Mouse (Mus musculus) left cerebral cortex, adult 18-20 months (tissue): ENCODE data around the gene Zrsr1. TPM values are rescaled to one million over a fixed set of nuclear protein-coding genes. Genes with fewer than 3 reads are reported as not detected.

Experiments
- DNase-seq, 2 experiments: peaks; one replicate each; pipeline ENCODE4 v3.0.0; 2021 to 2022; ENCODE audit warnings: low spot score in 2 of 2, mixed read lengths in 1 of 2
- long read RNA-seq, 2 experiments: library from polyadenylated mRNA; stranded (forward); transcript quantifications; one replicate each; pipeline ENCODE4 v2.0.0; 2021
- total RNA-seq, 2 experiments: library from RNA; stranded (reverse); gene quantifications; 2 replicates each; pipeline ENCODE4 v1.2.3; 2021

Zrsr1 gene
- 10 to 100 TPM; 70.9 to 72.5 TPM for total RNA-seq
- long read RNA-seq, experiment 1, full-length matches to known transcripts: 77 of 78 reads
- long read RNA-seq, experiment 1, partial matches to known transcripts: 0 of 78 reads
- long read RNA-seq, experiment 1, other reads (novel, unspliced or antisense): 1 of 78 reads
- long read RNA-seq, experiment 2, full-length matches to known transcripts: 43 of 44 reads
- long read RNA-seq, experiment 2, partial matches to known transcripts: 0 of 44 reads
- long read RNA-seq, experiment 2, other reads (novel, unspliced or antisense): 1 of 44 reads

- DNase-seq: peak; percentile 73 to 76
Observed at GRCm38 (mm10) chr11:22971835-22972709, at the start of gene Zrsr1. Gene Zrsr1 (plus strand): TSS chr11:22972005.

DNA sequence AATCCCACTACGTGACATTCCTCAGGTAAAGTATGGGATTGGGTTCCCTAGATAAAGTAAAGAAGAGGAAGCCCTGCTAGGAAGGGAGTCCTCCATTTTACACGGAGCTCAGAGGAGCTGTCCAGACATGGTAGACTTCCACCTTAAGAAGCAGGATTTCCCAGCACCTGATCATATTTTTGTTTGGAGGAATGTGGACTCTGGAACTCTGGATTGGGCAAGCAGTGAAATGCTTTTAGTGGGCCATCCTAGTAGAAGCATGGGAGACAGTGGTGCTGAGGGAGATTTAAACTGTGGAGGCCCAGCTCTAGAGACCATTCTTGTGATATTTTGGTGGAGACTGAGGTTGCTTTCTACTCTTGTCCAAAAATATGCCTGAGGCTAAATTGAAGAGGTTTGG, 49.3 kb upstream of the Zrsr1 start:
- DNase-seq: no peak

DNA sequence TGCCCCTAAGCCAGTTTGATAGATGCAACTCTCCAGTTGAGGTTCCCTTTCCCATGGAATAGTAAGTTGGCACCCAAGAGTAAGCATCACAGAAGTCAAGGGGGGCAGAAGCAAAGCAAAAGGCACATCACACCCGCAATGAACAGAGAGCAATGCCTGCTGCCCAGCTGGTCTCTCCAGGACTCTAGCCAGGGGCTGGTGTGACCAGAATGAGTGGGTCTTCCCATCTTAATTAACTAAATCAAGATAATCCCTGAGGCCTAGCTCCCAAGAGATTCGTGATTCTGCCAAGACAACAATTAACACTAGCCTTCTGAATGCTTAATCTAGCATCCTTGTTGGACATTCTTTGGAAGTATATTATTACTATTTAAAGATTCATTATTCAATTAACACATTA, 48.2 kb upstream of the Zrsr1 start:
- no peak for DNase-seq

DNA sequence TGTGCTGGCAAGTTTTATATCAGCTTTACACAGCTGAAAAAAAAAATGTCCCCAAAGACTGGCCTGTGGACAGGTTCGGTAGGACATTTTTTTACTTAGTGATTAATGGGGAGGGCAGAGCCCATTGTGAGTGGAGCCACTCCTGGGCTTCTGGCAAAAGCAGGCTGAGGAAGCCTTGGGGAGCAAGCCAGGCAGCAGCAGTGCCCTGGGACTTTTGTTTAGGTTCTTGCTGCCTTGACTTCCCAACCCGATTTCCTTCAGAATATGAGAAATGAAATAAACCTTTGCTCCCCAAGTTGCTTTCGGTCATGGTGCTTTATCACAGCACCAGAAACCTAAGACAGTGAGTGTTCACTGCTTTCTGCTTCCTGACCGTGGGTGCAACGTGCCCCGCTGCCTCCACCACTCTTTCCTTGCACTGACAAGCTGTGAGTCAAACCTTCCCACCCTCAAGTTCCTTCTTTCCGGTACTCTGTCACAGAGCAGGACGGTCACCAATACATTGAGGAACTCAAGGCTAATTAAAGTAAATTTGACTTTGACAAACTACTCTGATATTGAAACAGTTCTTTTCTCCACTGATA, 43.1 kb upstream of the Zrsr1 start:
- DNase-seq: no peak

- DNase-seq: no peak
Observed at GRCm38 (mm10) chr11:22930129-22930528, 41.7 kb upstream of the Zrsr1 start.

GRCm38 (mm10) chr11:22931320-22931905, 40.4 kb upstream of the Zrsr1 start:
- DNase-seq: no peak

DNA sequence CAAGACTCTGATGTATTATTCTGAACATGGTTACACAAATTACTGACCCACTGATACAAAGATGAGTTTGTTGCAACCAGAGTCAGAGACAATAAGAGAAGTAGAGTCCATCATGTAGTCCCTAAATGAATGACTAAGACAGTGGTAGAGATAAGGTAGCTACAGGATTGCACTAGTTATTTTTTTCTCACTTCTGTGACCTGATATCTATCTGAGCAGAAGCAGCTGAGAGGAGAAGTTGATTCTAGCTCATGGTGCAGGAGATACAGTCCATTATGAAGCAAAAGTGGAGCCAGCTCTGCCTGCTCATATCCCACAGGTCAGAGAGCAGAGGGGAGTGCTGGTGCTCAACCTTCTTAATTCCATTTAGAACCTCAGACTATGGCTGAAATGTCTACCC, 39.6 kb upstream of the Zrsr1 start:
- no peak for DNase-seq

DNA sequence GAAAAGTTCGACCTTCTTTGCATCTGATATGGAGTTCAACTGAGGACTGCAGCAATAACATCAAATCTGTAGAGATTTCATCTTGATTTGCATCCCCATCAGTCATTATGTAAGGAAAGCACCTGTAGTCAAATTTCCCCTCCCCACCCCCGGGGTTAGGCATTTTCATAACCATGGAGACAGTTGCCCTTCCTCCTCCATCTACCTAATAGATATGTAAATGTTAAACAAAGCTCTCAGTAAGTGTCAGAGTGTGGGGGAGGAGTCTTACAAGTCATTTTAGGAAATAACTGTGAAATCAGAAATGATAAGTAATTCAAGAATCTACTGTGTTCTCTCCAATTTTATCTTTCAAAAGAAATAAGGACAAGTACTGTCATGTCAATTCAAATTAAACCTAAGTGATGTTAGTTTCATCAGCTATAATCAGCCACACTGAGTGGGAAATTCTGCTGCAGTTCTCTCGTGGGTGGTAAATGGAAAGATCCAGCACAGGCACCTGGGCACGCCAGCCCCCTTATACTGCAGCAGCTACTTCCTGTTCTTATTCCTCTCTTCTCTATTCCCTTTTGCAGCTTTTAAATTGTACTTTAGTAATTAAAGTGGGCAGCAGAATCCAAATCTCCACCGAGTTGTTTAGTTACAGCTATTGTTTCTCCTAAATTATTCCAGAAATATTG, 35.2 kb upstream of the Zrsr1 start:
- DNase-seq: peak in 1 of 2 experiments; percentile 33

GRCm38 (mm10) chr11:22937716-22938316, 34.0 kb upstream of the Zrsr1 start:
- no peak for DNase-seq

DNA sequence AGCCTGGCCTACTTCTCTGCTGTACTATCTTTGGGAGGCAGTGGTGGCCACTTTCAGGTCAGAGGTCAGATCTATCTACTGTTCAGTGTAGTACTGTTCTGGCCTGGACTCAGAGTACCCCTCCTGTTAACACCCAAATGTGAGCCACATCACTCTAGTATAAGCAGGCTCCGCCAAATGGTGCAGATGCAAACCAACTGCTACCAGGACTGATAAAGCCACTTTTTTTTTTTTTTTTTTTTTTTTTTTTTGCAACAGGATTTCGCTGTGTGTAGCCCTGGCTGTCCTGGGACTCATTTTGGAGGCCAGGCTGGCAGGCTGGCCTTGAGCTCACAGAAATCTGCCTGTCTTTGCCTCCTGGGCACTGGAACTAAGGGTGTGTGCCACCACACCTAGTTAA, 32.8 kb upstream of the Zrsr1 start:
- DNase-seq: no peak

DNA sequence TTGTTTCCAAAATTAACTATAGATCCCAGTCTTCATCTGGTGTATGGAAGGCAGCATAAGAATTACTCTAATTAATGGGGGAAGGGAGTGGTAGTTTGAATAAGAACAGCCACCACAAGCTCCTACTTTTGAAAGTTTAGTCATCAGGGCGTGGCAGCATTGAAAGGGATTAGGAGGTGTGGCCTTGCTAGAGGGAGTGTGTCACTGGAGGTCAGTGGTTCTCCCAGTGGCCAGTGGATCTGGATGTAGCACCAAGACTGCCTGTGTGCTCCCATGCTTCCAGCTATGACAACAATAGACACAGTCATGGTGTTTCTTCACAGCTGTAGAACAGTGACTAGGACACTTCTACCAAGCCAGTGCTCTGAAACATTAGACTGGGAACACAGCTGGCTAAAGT, 22.7 kb upstream of the Zrsr1 start:
- no peak for DNase-seq

DNA sequence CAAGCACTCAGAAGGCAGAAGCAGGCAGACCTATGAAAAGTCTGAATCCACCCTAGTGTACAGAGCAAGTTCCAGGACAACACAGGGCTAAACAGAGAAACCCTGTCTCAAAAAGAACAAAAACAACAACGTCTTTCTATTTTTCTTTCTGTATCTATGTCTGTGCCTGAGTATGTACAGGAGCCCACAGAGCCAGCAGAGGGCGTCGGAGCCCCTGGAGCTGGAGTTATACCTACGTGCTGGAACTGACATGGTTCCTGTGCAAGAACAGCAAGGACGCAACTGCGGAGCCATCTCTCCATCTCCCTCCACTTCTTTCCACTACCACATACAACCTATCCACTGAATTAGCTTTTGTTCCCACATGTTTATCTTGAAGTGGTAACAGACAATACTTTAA, 21.7 kb upstream of the Zrsr1 start:
- DNase-seq: no peak

DNA sequence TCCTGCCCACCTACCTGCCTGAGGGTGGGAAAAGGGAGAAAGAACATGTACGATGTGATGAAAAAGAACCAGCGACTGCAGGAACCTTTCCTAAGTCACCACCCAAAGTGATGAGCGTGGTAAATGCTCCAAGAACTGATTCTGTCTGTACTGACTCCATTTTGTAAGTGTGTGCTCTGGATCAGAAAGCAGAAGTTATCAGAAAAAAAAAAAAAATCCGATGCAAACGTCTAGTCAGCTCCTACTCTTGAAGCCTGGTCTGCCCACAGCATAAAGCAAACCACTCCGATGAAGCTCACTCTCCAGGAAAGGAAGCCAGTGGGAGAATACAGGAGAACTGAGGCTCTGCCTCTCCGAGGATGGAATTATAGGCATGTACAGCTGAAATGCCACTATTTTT, 19.1 kb upstream of the Zrsr1 start:
- no peak for DNase-seq

DNA sequence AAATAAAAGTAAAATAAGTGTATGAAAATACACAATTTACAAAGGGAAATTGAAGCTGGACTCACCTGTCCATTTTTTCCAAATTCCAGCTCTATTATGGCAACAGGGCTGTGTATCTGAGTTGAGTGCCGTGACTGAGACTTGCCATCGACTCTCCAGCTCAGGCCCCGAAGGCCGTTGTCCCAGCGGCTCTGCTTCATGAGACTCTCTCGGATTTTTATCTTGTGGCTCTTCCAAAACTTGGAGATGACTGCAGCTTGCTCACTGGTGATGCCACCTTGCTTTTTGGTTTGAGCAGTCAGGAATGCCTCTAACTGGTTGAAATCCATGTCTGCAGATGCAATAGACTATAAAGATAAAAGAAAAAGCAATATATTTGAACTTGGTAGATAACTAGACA, 15.5 kb upstream of the Zrsr1 start:
- DNase-seq: no peak

DNA sequence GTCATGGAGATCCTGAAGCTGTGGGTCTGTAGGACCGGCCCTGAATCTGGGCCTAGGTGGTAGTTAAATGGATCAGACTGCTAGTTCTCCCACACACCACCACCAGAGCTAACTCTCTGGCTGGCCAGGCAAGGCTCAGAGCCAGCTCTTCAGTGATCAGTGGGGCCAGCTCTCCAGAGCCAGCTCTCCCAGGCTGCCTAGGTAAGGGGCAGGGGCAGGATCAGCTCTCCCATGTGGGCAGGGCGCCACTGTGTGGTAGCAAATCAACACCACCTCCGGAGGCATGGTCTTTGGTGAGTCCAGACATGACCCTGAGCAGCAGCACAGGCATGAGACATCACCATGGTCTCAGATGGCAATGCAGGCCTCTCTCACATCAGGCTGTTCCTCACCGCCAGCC, 15.0 kb upstream of the Zrsr1 start:
- no peak for DNase-seq

- no peak for DNase-seq
Observed at GRCm38 (mm10) chr11:22957791-22958374, 13.9 kb upstream of the Zrsr1 start.

GRCm38 (mm10) chr11:22962101-22962500, 9.7 kb upstream of the Zrsr1 start:
- DNase-seq: no peak

GRCm38 (mm10) chr11:22964401-22964800, 7.4 kb upstream of the Zrsr1 start:
- no peak for DNase-seq

DNA sequence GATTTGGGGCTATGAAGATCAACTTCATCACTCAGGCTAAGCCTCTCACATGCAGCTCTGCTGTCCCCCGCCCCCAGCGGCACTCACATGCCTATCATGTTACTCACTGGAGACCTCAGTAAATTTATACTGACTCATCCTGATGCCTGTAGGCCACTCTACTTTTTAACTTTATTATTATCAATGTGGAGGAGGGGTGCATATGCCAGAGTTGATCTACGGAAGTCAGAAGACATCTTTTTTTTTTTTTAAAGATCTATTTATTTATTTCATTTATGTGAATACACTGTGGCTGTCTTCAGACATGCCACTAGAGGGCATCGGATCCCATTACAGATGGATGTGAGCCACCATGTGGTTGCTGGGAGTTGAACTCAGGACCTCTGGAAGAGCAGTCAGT, 6.3 kb upstream of the Zrsr1 start:
- DNase-seq: no peak

- DNase-seq: no peak
Observed at GRCm38 (mm10) chr11:22969486-22969885, 2.3 kb upstream of the Zrsr1 start.
